ENCODE assay signal across 15 mouse cellular contexts in the genomic region with DNA sequence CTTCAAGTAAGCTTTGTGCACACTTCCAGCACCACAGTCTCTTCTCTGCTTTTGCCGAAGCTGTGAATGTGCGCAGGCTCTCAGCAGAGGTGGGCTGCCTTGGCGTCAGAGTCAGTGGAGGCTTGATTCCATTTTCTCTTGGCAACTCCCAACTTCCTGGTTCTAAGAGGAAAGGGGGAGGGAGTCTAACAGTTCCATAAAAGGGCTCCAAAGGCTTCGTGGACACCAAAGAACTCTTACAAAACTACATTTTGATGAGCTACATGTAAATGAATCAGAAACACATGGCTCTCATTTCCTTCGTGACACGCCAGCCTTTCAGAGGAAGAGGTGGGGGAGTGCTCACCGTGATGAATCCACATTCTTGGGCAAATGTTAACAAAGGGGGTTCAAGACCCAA.
DNase-seq lines count a peak whose midpoint lies in the region; ATAC-seq lines count a peak whose summit lies in the region.
"Had no signal": no experiment of that assay in that cellular context is flagged by ENCODE, and none has a peak within 500 bp of the region (broad histone marks: within the 10 kb centered on the region; RNA-seq: fewer than 3 reads in every experiment).

No protein-coding gene starts in this region.

- DNase-seq in heart, embryonic 10.5 days (ENCODE audit: low spot score) = no peak
- no peak for DNase-seq in heart, adult 8-10 months (ENCODE audit: low spot score)
- DNase-seq in lung, postnatal 14 days = no peak
- no peak for DNase-seq in adrenal gland, adult (ENCODE audit: inconsistent age in 2 of 2, low spot score in 1 of 2)
- DNase-seq: adrenal gland, postnatal 25 days; cerebellum, postnatal 14 days; kidney, postnatal 14 days had no signal

- no peaks in the 10 kb centered on the region for H3K9me3 ChIP-seq in heart, embryonic 10.5 days
- H3K9me3 ChIP-seq in lung, embryonic 15.5 days = no peaks in the 10 kb centered on the region
- no peaks in the 10 kb centered on the region for H3K9me3 ChIP-seq in embryonic facial prominence, embryonic 12.5 days
- H3K9me3 ChIP-seq in limb, embryonic 15.5 days = no peaks in the 10 kb centered on the region
- H3K9me3 ChIP-seq: hindbrain, embryonic 13.5 days; neural tube, embryonic 13.5 days had no signal

- H3K4me3 ChIP-seq in heart, embryonic 10.5 days = no peak overlapping the region
- no peak overlapping the region for H3K4me3 ChIP-seq in lung, embryonic 15.5 days
- no peak overlapping the region for H3K4me3 ChIP-seq in embryonic facial prominence, embryonic 12.5 days
- H3K4me3 ChIP-seq in limb, embryonic 15.5 days = no peak overlapping the region
- H3K4me3 ChIP-seq: hindbrain, embryonic 13.5 days; neural tube, embryonic 13.5 days had no signal

- no peak overlapping the region; the same call in 1 of the 2 replicates for H3K4me2 ChIP-seq in lung, embryonic 15.5 days
- no peak overlapping the region for H3K4me2 ChIP-seq in embryonic facial prominence, embryonic 12.5 days (replicated peaks)
- no peak overlapping the region for H3K4me2 ChIP-seq in limb, embryonic 15.5 days
- H3K4me2 ChIP-seq: hindbrain, embryonic 13.5 days; liver, embryonic 11.5 days; neural tube, embryonic 13.5 days had no signal

- H3K27ac ChIP-seq in heart, embryonic 10.5 days = peak overlapping the region; percentile 29
- H3K27ac ChIP-seq in lung, embryonic 15.5 days = peak overlapping the region; percentile 7
- peak overlapping the region; percentile 75 for H3K27ac ChIP-seq in embryonic facial prominence, embryonic 12.5 days
- H3K27ac ChIP-seq in limb, embryonic 15.5 days = peak overlapping the region; percentile 76
- H3K27ac ChIP-seq: hindbrain, embryonic 13.5 days; neural tube, embryonic 13.5 days had no signal

- no peaks in the 10 kb centered on the region for H3K36me3 ChIP-seq in heart, embryonic 10.5 days
- H3K36me3 ChIP-seq in lung, embryonic 15.5 days = no peaks in the 10 kb centered on the region
- H3K36me3 ChIP-seq in embryonic facial prominence, embryonic 12.5 days = peaks cover 5% of the 10 kb centered on the region; the same call in 1 of the 2 replicates
- H3K36me3 ChIP-seq in limb, embryonic 15.5 days = no peaks in the 10 kb centered on the region
- H3K36me3 ChIP-seq: hindbrain, embryonic 13.5 days; neural tube, embryonic 13.5 days had no signal

- no peak overlapping the region for H3K9ac ChIP-seq in lung, embryonic 15.5 days
- H3K9ac ChIP-seq in embryonic facial prominence, embryonic 12.5 days = no peak overlapping the region; the same call in 1 of the 2 replicates
- H3K9ac ChIP-seq in limb, embryonic 15.5 days = no peak overlapping the region
- H3K9ac ChIP-seq: hindbrain, embryonic 13.5 days; neural tube, embryonic 13.5 days had no signal

- H3K4me1 ChIP-seq in heart, embryonic 10.5 days = peaks cover 41% of the 10 kb centered on the region
- peaks cover 40% of the 10 kb centered on the region for H3K4me1 ChIP-seq in lung, embryonic 15.5 days
- peaks cover 42% of the 10 kb centered on the region for H3K4me1 ChIP-seq in embryonic facial prominence, embryonic 12.5 days
- H3K4me1 ChIP-seq in limb, embryonic 15.5 days = peaks cover 37% of the 10 kb centered on the region

- ATAC-seq in lung, embryonic 15.5 days (ENCODE audit: borderline replicate concordance, extremely low read depth, low FRiP score, low TSS enrichment) = peak; percentile 41; the same call in 1 of the 2 replicates
- ATAC-seq in embryonic facial prominence, embryonic 12.5 days (ENCODE audit: insufficient number of reproducible peaks, insufficient read depth, low FRiP score, low TSS enrichment) = no peak; the same call in 1 of the 2 replicates
- ATAC-seq in limb, embryonic 15.5 days (ENCODE audit: insufficient number of reproducible peaks, low FRiP score, low TSS enrichment, low read depth) = no peak
- ATAC-seq in erythroid progenitor cell, adult 5-6 weeks (replicated peaks; ENCODE audit: low FRiP score, poor library complexity, severe bottlenecking) = no peak
- ATAC-seq: intestine, embryonic 16.5 days had no signal

- no peaks in the 10 kb centered on the region for H3K27me3 ChIP-seq in heart, embryonic 10.5 days (ENCODE audit: insufficient read depth, poor library complexity, severe bottlenecking)
- H3K27me3 ChIP-seq in lung, embryonic 15.5 days = no peaks in the 10 kb centered on the region
- no peaks in the 10 kb centered on the region for H3K27me3 ChIP-seq in embryonic facial prominence, embryonic 12.5 days
- no peaks in the 10 kb centered on the region for H3K27me3 ChIP-seq in limb, embryonic 15.5 days

- 67% methylated on average over 7 of the region's 7 CpGs for WGBS in heart, embryonic 10.5 days
- WGBS in lung, embryonic 15.5 days = 36% methylated on average over 7 of the region's 7 CpGs
- WGBS in embryonic facial prominence, embryonic 12.5 days = 30% methylated on average over 7 of the region's 7 CpGs
- 38% methylated on average over 7 of the region's 7 CpGs for WGBS in limb, embryonic 15.5 days

Comparison
In these comparisons a context has a peak if more than half of its experiments do, and no peak if none do; other contexts are left out.
1. H3K27ac ChIP-seq: peak in every context shown above with its lines; median percentile 76 in limb, embryonic 15.5 days; 75 in embryonic facial prominence, embryonic 12.5 days; 29 in heart, embryonic 10.5 days; 7 in lung, embryonic 15.5 days.